Comparison of ENCODE assay signal across 15 mouse cellular contexts in genomic region chr8:115089744-115090143, GRCm38 (mm10).
DNase-seq lines count a peak whose midpoint lies in the region; ATAC-seq and TF ChIP-seq lines count a peak whose summit lies in the region.
"Had no signal": no experiment of that assay in that cellular context is flagged by ENCODE, and none has a peak within 500 bp of the region (broad histone marks: within the 10 kb centered on the region; RNA-seq: fewer than 3 reads in every experiment).

No protein-coding gene starts in this region.

- peak; percentile 26 for ATAC-seq in liver, embryonic 11.5 days (replicated peaks; ENCODE audit: low FRiP score)
- ATAC-seq in lung, embryonic 16.5 days (ENCODE audit: low read depth): peak; percentile 92
- no peak for ATAC-seq in hindbrain, embryonic 11.5 days (ENCODE audit: low FRiP score)
- no peak for ATAC-seq in hindbrain, embryonic 14.5 days (ENCODE audit: low FRiP score)
- ATAC-seq: forebrain, embryonic 15.5 days had no signal

- no peaks in the 10 kb centered on the region for H3K27me3 ChIP-seq in liver, adult 2 months (ENCODE audit: control insufficient read depth, insufficient read depth, low read length)
- H3K27me3 ChIP-seq in liver, embryonic 11.5 days (replicated peaks; ENCODE audit: control insufficient read depth, insufficient read depth, low read length): no peaks in the 10 kb centered on the region
- H3K27me3 ChIP-seq in lung, embryonic 16.5 days (ENCODE audit: control insufficient read depth, insufficient read depth, low read depth, low read length): no peaks in the 10 kb centered on the region
- H3K27me3 ChIP-seq in hindbrain, embryonic 11.5 days (ENCODE audit: control insufficient read depth, insufficient read depth, low read length): no peaks in the 10 kb centered on the region
- no peaks in the 10 kb centered on the region for H3K27me3 ChIP-seq in hindbrain, embryonic 14.5 days (ENCODE audit: control insufficient read depth, insufficient read depth, low read length)
- H3K27me3 ChIP-seq: forebrain, embryonic 15.5 days; hindbrain, embryonic 15.5 days; megakaryocyte, embryonic 14.5 days had no signal

- no peaks in the 10 kb centered on the region for H3K79me2 ChIP-seq in liver, adult 2 months (ENCODE audit: control insufficient read depth, insufficient read depth, low read length)

- 49% methylated on average over 7 of the region's 7 CpGs for WGBS in liver, adult 2 months
- 20% methylated on average over 7 of the region's 7 CpGs for WGBS in liver, embryonic 11.5 days
- 31% methylated on average over 7 of the region's 7 CpGs for WGBS in lung, embryonic 16.5 days
- 78% methylated on average over 7 of the region's 7 CpGs for WGBS in hindbrain, embryonic 11.5 days
- 77% methylated on average over 7 of the region's 7 CpGs for WGBS in hindbrain, embryonic 14.5 days

- DNase-seq in liver, adult 2 months (ENCODE audit: extremely low read depth, low read depth, low spot score): peak; percentile 27
- DNase-seq in liver: no peak
- DNase-seq in liver, embryonic 11.5 days (ENCODE audit: low spot score): no peak
- peak; percentile 49 for DNase-seq in retina, embryonic 14.5 days (ENCODE audit: low spot score)
- no peak for DNase-seq in hindbrain, embryonic 11.5 days (ENCODE audit: low spot score)
- no peak for DNase-seq in hindbrain, embryonic 14.5 days (ENCODE audit: low spot score)
- DNase-seq: adrenal gland, postnatal 14 days; cerebellum, adult 8-10 months; kidney, adult 18-20 months; left cerebral cortex, postnatal 4 days; thymus, adult 2 months had no signal

- no peak for TF ChIP-seq POLR2A in liver, adult 2 months (IDR thresholded peaks at IDR 0.05; ENCODE audit: extremely low read depth, insufficient read depth, low read length)

- no peaks in the 10 kb centered on the region for H3K36me3 ChIP-seq in liver, adult 2 months (ENCODE audit: control insufficient read depth, insufficient read depth, low read length)
- no peaks in the 10 kb centered on the region for H3K36me3 ChIP-seq in liver, embryonic 11.5 days (ENCODE audit: control insufficient read depth, insufficient read depth, low read length)
- no peaks in the 10 kb centered on the region for H3K36me3 ChIP-seq in lung, embryonic 16.5 days (ENCODE audit: control insufficient read depth, insufficient read depth, low read length)
- no peaks in the 10 kb centered on the region for H3K36me3 ChIP-seq in hindbrain, embryonic 11.5 days (ENCODE audit: control insufficient read depth, insufficient read depth, low read length)
- no peaks in the 10 kb centered on the region for H3K36me3 ChIP-seq in hindbrain, embryonic 14.5 days (replicated peaks; ENCODE audit: control insufficient read depth, insufficient read depth)
- H3K36me3 ChIP-seq: forebrain, embryonic 15.5 days; hindbrain, embryonic 15.5 days had no signal

- no peaks in the 10 kb centered on the region; the same call in 1 of the 2 replicates for H3K4me1 ChIP-seq in liver, adult 2 months (ENCODE audit: control insufficient read depth, insufficient read depth, low read length)
- H3K4me1 ChIP-seq in liver, embryonic 11.5 days (replicated peaks; ENCODE audit: control insufficient read depth, insufficient read depth, low read length): no peaks in the 10 kb centered on the region
- H3K4me1 ChIP-seq in lung, embryonic 16.5 days (replicated peaks; ENCODE audit: control insufficient read depth, insufficient read depth, low read length): no peaks in the 10 kb centered on the region
- H3K4me1 ChIP-seq in hindbrain, embryonic 11.5 days (replicated peaks; ENCODE audit: control insufficient read depth, insufficient read depth, low read length): no peaks in the 10 kb centered on the region
- no peaks in the 10 kb centered on the region for H3K4me1 ChIP-seq in hindbrain, embryonic 14.5 days (replicated peaks; ENCODE audit: control insufficient read depth, insufficient read depth, low read length)
- H3K4me1 ChIP-seq: hindbrain, embryonic 15.5 days; megakaryocyte, embryonic 14.5 days had no signal

- no peak overlapping the region for H3K9ac ChIP-seq in liver, adult 2 months (ENCODE audit: low read depth, low read length)
- H3K9ac ChIP-seq in liver, embryonic 11.5 days (ENCODE audit: low read depth, low read length): no peak overlapping the region
- no peak overlapping the region for H3K9ac ChIP-seq in lung, embryonic 16.5 days (ENCODE audit: low read length)
- H3K9ac ChIP-seq in hindbrain, embryonic 11.5 days (ENCODE audit: low read depth, low read length): no peak overlapping the region
- H3K9ac ChIP-seq in hindbrain, embryonic 14.5 days: no peak overlapping the region
- H3K9ac ChIP-seq: forebrain, embryonic 15.5 days; hindbrain, embryonic 15.5 days had no signal

- H3K4me2 ChIP-seq in liver, embryonic 11.5 days: no peak overlapping the region
- H3K4me2 ChIP-seq in lung, embryonic 16.5 days (ENCODE audit: low read depth, low read length): no peak overlapping the region
- no peak overlapping the region for H3K4me2 ChIP-seq in hindbrain, embryonic 11.5 days (replicated peaks; ENCODE audit: low read depth, low read length)
- H3K4me2 ChIP-seq in hindbrain, embryonic 14.5 days (replicated peaks): no peak overlapping the region
- H3K4me2 ChIP-seq: forebrain, embryonic 15.5 days; hindbrain, embryonic 15.5 days had no signal

- no peak overlapping the region for H3K4me3 ChIP-seq in liver, adult 2 months (ENCODE audit: insufficient read depth, low read depth, low read length)
- no peak overlapping the region for H3K4me3 ChIP-seq in liver, embryonic 11.5 days (ENCODE audit: low read depth, low read length)
- H3K4me3 ChIP-seq in lung, embryonic 16.5 days (ENCODE audit: low read length): no peak overlapping the region
- H3K4me3 ChIP-seq in hindbrain, embryonic 11.5 days (ENCODE audit: low read depth, low read length): no peak overlapping the region
- no peak overlapping the region for H3K4me3 ChIP-seq in hindbrain, embryonic 14.5 days (replicated peaks; ENCODE audit: low read length)
- H3K4me3 ChIP-seq: forebrain, embryonic 15.5 days; hindbrain, embryonic 15.5 days; megakaryocyte, embryonic 14.5 days had no signal

- TF ChIP-seq CTCF in liver, adult 2 months (IDR thresholded peaks at IDR 0.05; ENCODE audit: low read depth, low read length): no peak

- H3K27ac ChIP-seq in liver, adult 2 months (replicated peaks; ENCODE audit: insufficient read depth, low read depth, low read length): no peak overlapping the region
- H3K27ac ChIP-seq in liver, embryonic 11.5 days (ENCODE audit: low read depth, low read length): no peak overlapping the region
- no peak overlapping the region for H3K27ac ChIP-seq in lung, embryonic 16.5 days (ENCODE audit: low read length)
- no peak overlapping the region for H3K27ac ChIP-seq in hindbrain, embryonic 11.5 days (ENCODE audit: low read depth, low read length)
- H3K27ac ChIP-seq in hindbrain, embryonic 14.5 days: no peak overlapping the region
- H3K27ac ChIP-seq: forebrain, embryonic 15.5 days; hindbrain, embryonic 15.5 days had no signal

- no peaks in the 10 kb centered on the region for H3K9me3 ChIP-seq in liver, embryonic 11.5 days (ENCODE audit: control insufficient read depth, low read length)
- no peaks in the 10 kb centered on the region; the same call in 1 of the 2 replicates for H3K9me3 ChIP-seq in lung, embryonic 16.5 days (ENCODE audit: control insufficient read depth, low read length)
- no peaks in the 10 kb centered on the region for H3K9me3 ChIP-seq in hindbrain, embryonic 11.5 days (ENCODE audit: control insufficient read depth, low read length)
- H3K9me3 ChIP-seq in hindbrain, embryonic 14.5 days (ENCODE audit: control insufficient read depth, low read length): peaks cover 4% of the 10 kb centered on the region; the same call in 1 of the 2 replicates
- H3K9me3 ChIP-seq: forebrain, embryonic 15.5 days; hindbrain, embryonic 15.5 days had no signal

Comparison
In these comparisons a context has a peak if more than half of its experiments do, and no peak if none do; other contexts are left out.
1. DNase-seq: peak in liver, adult 2 months (single experiment) and retina, embryonic 14.5 days (single experiment); none in liver (single experiment), liver, embryonic 11.5 days (single experiment), hindbrain, embryonic 11.5 days (single experiment) and hindbrain, embryonic 14.5 days (single experiment).
2. ATAC-seq: peak in liver, embryonic 11.5 days (single experiment) and lung, embryonic 16.5 days (single experiment); none in hindbrain, embryonic 11.5 days (single experiment) and hindbrain, embryonic 14.5 days (single experiment).